Mouse (Mus musculus): ENCODE measurements around the gene Plxdc1.
A peak's percentile ranks its signal among the peaks of the same experiment; 100 is the strongest.

Gene Plxdc1

GRCm38 (mm10) chr11:97985727-97986677, at the start of gene Plxdc1:
Gene Plxdc1 (minus strand): TSS chr11:97986444.
- DNase-seq (ENCODE audit: low spot score) = no peak

GRCm38 (mm10) chr11:98035977-98036377, 49.7 kb upstream of the Plxdc1 start:
- no peak for DNase-seq (ENCODE audit: low spot score)

GRCm38 (mm10) chr11:98034840-98035239, 48.6 kb upstream of the Plxdc1 start:
- DNase-seq (ENCODE audit: low spot score) = no peak

- DNase-seq (ENCODE audit: low spot score) = no peak
These were observed 47.8 kb upstream of the Plxdc1 start for GRCm38 (mm10) chr11:98034061-98034460.

- DNase-seq (ENCODE audit: low spot score) = no peak
These were observed 45.2 kb upstream of the Plxdc1 start for GRCm38 (mm10) chr11:98031443-98031770.

GRCm38 (mm10) chr11:98030701-98031442, 44.6 kb upstream of the Plxdc1 start:
- DNase-seq (ENCODE audit: low spot score) = no peak

GRCm38 (mm10) chr11:98027785-98028184, 41.5 kb upstream of the Plxdc1 start:
- DNase-seq (ENCODE audit: low spot score) = no peak

- no peak for DNase-seq (ENCODE audit: low spot score)
These were observed 41.0 kb upstream of the Plxdc1 start for GRCm38 (mm10) chr11:98027297-98027688.

GRCm38 (mm10) chr11:98026570-98027296, 40.5 kb upstream of the Plxdc1 start, which contains the start of gene Rpl19:
Gene Rpl19 (plus strand): TSS chr11:98026710.
- DNase-seq (ENCODE audit: low spot score) = peak; percentile 80

GRCm38 (mm10) chr11:98026248-98026569, 40.0 kb upstream of the Plxdc1 start:
- DNase-seq (ENCODE audit: low spot score) = no peak

GRCm38 (mm10) chr11:98024516-98024915, 38.3 kb upstream of the Plxdc1 start:
- no peak for DNase-seq (ENCODE audit: low spot score)

GRCm38 (mm10) chr11:98022555-98023371, 36.5 kb upstream of the Plxdc1 start, which contains the start of gene Cacnb1:
Gene Cacnb1 (minus strand): TSS chr11:98023034.
- DNase-seq (ENCODE audit: low spot score) = no peak

- DNase-seq (ENCODE audit: low spot score) = no peak
These were observed 36.0 kb upstream of the Plxdc1 start for GRCm38 (mm10) chr11:98022253-98022554.

GRCm38 (mm10) chr11:98021565-98022252, 35.5 kb upstream of the Plxdc1 start:
- no peak for DNase-seq (ENCODE audit: low spot score)

GRCm38 (mm10) chr11:98021118-98021517, 34.9 kb upstream of the Plxdc1 start:
- no peak for DNase-seq (ENCODE audit: low spot score)

- no peak for DNase-seq (ENCODE audit: low spot score)
These were observed 34.5 kb upstream of the Plxdc1 start for GRCm38 (mm10) chr11:98020710-98021109.

GRCm38 (mm10) chr11:98019883-98020610, 33.8 kb upstream of the Plxdc1 start:
- DNase-seq (ENCODE audit: low spot score) = no peak

- no peak for DNase-seq (ENCODE audit: low spot score)
These were observed 32.8 kb upstream of the Plxdc1 start for GRCm38 (mm10) chr11:98018858-98019641.

GRCm38 (mm10) chr11:98018222-98018621, 32.0 kb upstream of the Plxdc1 start:
- no peak for DNase-seq (ENCODE audit: low spot score)

- DNase-seq (ENCODE audit: low spot score) = no peak
These were observed 30.6 kb upstream of the Plxdc1 start for GRCm38 (mm10) chr11:98016824-98017223.
